Comparison of ENCODE assay signal across 18 mouse cellular contexts in the genomic region with DNA sequence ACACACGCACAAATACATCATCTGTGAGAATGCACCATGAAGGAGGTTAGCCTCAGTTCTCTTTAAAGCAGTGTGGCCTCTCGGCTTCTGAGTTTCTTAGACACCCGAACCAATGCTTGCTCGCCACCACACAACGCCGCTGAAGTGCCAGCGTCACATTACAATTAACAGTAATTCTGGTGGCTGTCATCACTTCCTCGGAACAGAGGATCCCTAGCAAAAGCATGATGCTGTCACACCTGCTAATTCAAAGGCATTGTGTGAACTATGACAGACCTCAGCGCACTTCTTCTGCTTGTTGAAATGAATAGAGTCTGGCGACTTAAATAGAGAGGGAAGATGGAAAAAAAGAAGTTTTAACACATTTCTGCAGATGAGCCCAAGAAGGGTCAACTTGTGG.
"Had no signal": no experiment of that assay in that cellular context is flagged by ENCODE, and none has a peak within 500 bp of the region (broad histone marks: within the 10 kb centered on the region; RNA-seq: fewer than 3 reads in every experiment).

No protein-coding gene starts in this region.

- H3K27ac ChIP-seq: midbrain, embryonic 10.5 days; midbrain, embryonic 12.5 days; neural tube, embryonic 13.5 days; neural tube, embryonic 15.5 days had no signal

- H3K4me2 ChIP-seq: lung, embryonic 14.5 days; midbrain, embryonic 12.5 days; neural tube, embryonic 13.5 days; neural tube, embryonic 15.5 days had no signal

- ATAC-seq: midbrain, embryonic 16.5 days had no signal

- H3K36me3 ChIP-seq: midbrain, embryonic 10.5 days; midbrain, embryonic 12.5 days; neural tube, embryonic 13.5 days; neural tube, embryonic 15.5 days had no signal

- H3K9me3 ChIP-seq: midbrain, embryonic 10.5 days; midbrain, embryonic 12.5 days; neural tube, embryonic 13.5 days; neural tube, embryonic 15.5 days had no signal

- DNase-seq: lung, embryonic 14.5 days; lung, postnatal 10 days; lung, postnatal 4 days; midbrain, embryonic 14.5 days; retina, postnatal 1 day; right cerebral cortex, adult 18-20 months; right cerebral cortex, postnatal 25 days; right cerebral cortex, postnatal 4 days; spleen, adult 18-20 months; thymus, adult 18-20 months; thymus, postnatal 14 days; thymus, postnatal 36 days had no signal

- H3K9ac ChIP-seq: lung, embryonic 14.5 days; midbrain, embryonic 12.5 days; neural tube, embryonic 13.5 days; neural tube, embryonic 15.5 days had no signal

- H3K27me3 ChIP-seq: midbrain, embryonic 12.5 days; neural tube, embryonic 13.5 days; neural tube, embryonic 15.5 days had no signal

- H3K4me1 ChIP-seq: midbrain, embryonic 12.5 days had no signal

- H3K4me3 ChIP-seq: midbrain, embryonic 10.5 days; midbrain, embryonic 12.5 days; myocyte; neural tube, embryonic 13.5 days; neural tube, embryonic 15.5 days had no signal
